Mouse (Mus musculus): Measurements from ENCODE around the gene Gns.
"Not testable (repeated sequence)": the region's sequence is repeated elsewhere in the genome, so short reads cannot be mapped to it uniquely, and the experiment has no call there.

The Gns gene

GRCm38 (mm10) chr10:121364801-121365564, at the start of gene Gns:
Gene Gns, plus strand, starts transcription at chr10:121365090.
- DNase-seq, result peak; percentile 78

GRCm38 (mm10) chr10:121315321-121316283, 49.3 kb upstream of the Gns start:
- DNase-seq, result no peak

- no peak for DNase-seq
Observed at GRCm38 (mm10) chr10:121316361-121316760, 48.5 kb upstream of the Gns start.

GRCm38 (mm10) chr10:121318397-121318950, 46.4 kb upstream of the Gns start:
- no peak for DNase-seq

- DNase-seq, result no peak
Observed at GRCm38 (mm10) chr10:121323493-121323892, 41.4 kb upstream of the Gns start.

- no peak for DNase-seq
Observed at GRCm38 (mm10) chr10:121326167-121326566, 38.7 kb upstream of the Gns start.

- DNase-seq, result no peak
Observed at GRCm38 (mm10) chr10:121329586-121329985, 35.3 kb upstream of the Gns start.

GRCm38 (mm10) chr10:121330940-121331339, 34.0 kb upstream of the Gns start:
- peak; percentile 74 for DNase-seq

GRCm38 (mm10) chr10:121334576-121334975, 30.3 kb upstream of the Gns start:
- peak; percentile 73 for DNase-seq

- DNase-seq, result not testable (repeated sequence)
Observed at GRCm38 (mm10) chr10:121336536-121336935, 28.4 kb upstream of the Gns start.

GRCm38 (mm10) chr10:121340754-121341593, 23.9 kb upstream of the Gns start:
- DNase-seq, result no peak

- no peak for DNase-seq
Observed at GRCm38 (mm10) chr10:121342260-121342659, 22.6 kb upstream of the Gns start.

- no peak for DNase-seq
Observed at GRCm38 (mm10) chr10:121343867-121344266, 21.0 kb upstream of the Gns start.

- no peak for DNase-seq
Observed at GRCm38 (mm10) chr10:121349244-121349643, 15.6 kb upstream of the Gns start.

- DNase-seq, result peak; percentile 19
Observed at GRCm38 (mm10) chr10:121350357-121351065, 14.4 kb upstream of the Gns start.

- no peak for DNase-seq
Observed at GRCm38 (mm10) chr10:121351066-121351581, 13.8 kb upstream of the Gns start, which contains the start of gene Tbc1d30. Gene Tbc1d30, minus strand, starts transcription at chr10:121351278.

- no peak for DNase-seq
Observed at GRCm38 (mm10) chr10:121351692-121352290, 13.1 kb upstream of the Gns start.

GRCm38 (mm10) chr10:121360358-121360757, 4.5 kb upstream of the Gns start:
- DNase-seq, result no peak

- no peak for DNase-seq
Observed at GRCm38 (mm10) chr10:121363201-121363600, 1.7 kb upstream of the Gns start.

- DNase-seq, result no peak
Observed at GRCm38 (mm10) chr10:121364306-121364705, 584 bp upstream of the Gns start.

- peak; percentile 8 for DNase-seq
Observed at GRCm38 (mm10) chr10:121365781-121366272, 937 bp downstream of the Gns start.
